Mouse (Mus musculus) midbrain, postnatal 0 days (tissue): ENCODE measurements around the gene Adgrl3. TPM values are rescaled to one million over a fixed set of nuclear protein-coding genes. Genes with fewer than 3 reads are reported as not detected.
A peak's percentile ranks its signal among the peaks of the same experiment; 100 is the strongest.

ENCODE experiments used
- ATAC-seq: fragments of 200-750 bp; cut with Nextera tagmentation; 2 replicates; pipeline ENCODE4 v1.8.0; 2017; ENCODE audit warnings: moderate number of reproducible peaks, mild to moderate bottlenecking, moderate TSS enrichment, moderate library complexity; ENCODE audit not compliant: low FRiP score
- DNase-seq: peaks from one replicate; pipeline ENCODE4 v3.0.0-alpha.2; 2015; ENCODE audit warnings: low spot score
- H3K27ac ChIP-seq: fragments of 300-500 bp; sonication (generic); 2 replicates; pipeline ENCODE4 v1.5.1; 2014; ENCODE audit warnings: low read depth, mild to moderate bottlenecking, low read length, mixed read lengths
- H3K27me3 ChIP-seq: fragments of 300-500 bp; sonication (generic); 2 replicates; pipeline ENCODE4 v1.6.1; 2014; ENCODE audit warnings: low read length, control low read depth, mixed read lengths; ENCODE audit not compliant: insufficient read depth
- H3K36me3 ChIP-seq: fragments of 300-500 bp; sonication (generic); 2 replicates; pipeline ENCODE4 v1.6.1; 2014; ENCODE audit warnings: low read length, control low read depth, mixed read lengths; ENCODE audit not compliant: insufficient read depth
- H3K4me1 ChIP-seq: fragments of 300-500 bp; sonication (generic); 2 replicates; pipeline ENCODE4 v1.6.1; 2014; ENCODE audit warnings: mild to moderate bottlenecking, control low read depth, antibody characterized with exemption, low read length, mixed read lengths; ENCODE audit not compliant: insufficient read depth
- H3K4me2 ChIP-seq: fragments of 300-500 bp; sonication (generic); 2 replicates; pipeline ENCODE4 v1.6.1; 2014; ENCODE audit warnings: low read depth, mild to moderate bottlenecking, low read length, mixed read lengths; ENCODE audit not compliant: poor library complexity, severe bottlenecking
- H3K4me3 ChIP-seq: fragments of 300-500 bp; sonication (generic); 2 replicates; pipeline ENCODE4 v1.5.1; 2014; ENCODE audit warnings: low read depth, mild to moderate bottlenecking, low read length, moderate library complexity
- H3K9ac ChIP-seq: fragments of 300-500 bp; sonication (generic); replicated peaks from 2 replicates; pipeline ENCODE4 v1.6.1; 2014; ENCODE audit warnings: mild to moderate bottlenecking, low read length, moderate library complexity, mixed read lengths; ENCODE audit not compliant: poor library complexity, severe bottlenecking
- H3K9me3 ChIP-seq: fragments of 300-500 bp; sonication (generic); 2 replicates; pipeline ENCODE4 v1.6.1; 2016; ENCODE audit warnings: low read length, control low read depth
- CTCF ChIP-seq: IDR thresholded peaks from 2 replicates; pipeline ENCODE4 v1.5.1; 2016; ENCODE audit warnings: antibody characterized with exemption, mild to moderate bottlenecking
- WGBS: fragments of 180-500 bp; shearing (Covaris S2); extraction: QIAGEN DNeasy Blood & Tissue Kit; methylation state at CpG from one replicate; pipeline ENCODE4 v1.1.7; 2014; 5-methylcytosine and 5-hydroxymethylcytosine counted together
- polyA plus RNA-seq: library from polyadenylated mRNA; unstranded; fragments of >200 nt; fragmentation: Nextera tagmentation; extraction: Ambion mirVana; gene quantifications from 2 replicates; pipeline ENCODE4 v1.2.1, GENCODE M21; 2015
- total RNA-seq: library from RNA; depleted of rRNA; stranded (reverse); fragments of >200 nt; gene quantifications from 2 replicates; pipeline ENCODE4 v1.2.3, GENCODE M21; 2014

The Adgrl3 gene
- total and polyA plus RNA-seq, 2 experiments from 2014 or later = 57.2 to 338 TPM

GRCm38 (mm10) chr5:81322064-81322463, 302.1 kb downstream of the Adgrl3 start:
- Histone ChIP-seq H3K4me1 (no peaks in the 10 kb centered on the region), H3K9me3 (no peaks in the 10 kb centered on the region), H3K27ac (no peak overlapping the region), H3K27me3 (no peaks in the 10 kb centered on the region), H3K36me3 (no peaks in the 10 kb centered on the region), H3K4me2 (no peak overlapping the region), H3K9ac (no peak overlapping the region), H3K4me3 (no peak overlapping the region)
- ATAC-seq (no peak), DNase-seq (no peak)
- WGBS = 91% methylated on average over 4 of the region's 4 CpGs
- TF ChIP-seq CTCF = no peak

DNA sequence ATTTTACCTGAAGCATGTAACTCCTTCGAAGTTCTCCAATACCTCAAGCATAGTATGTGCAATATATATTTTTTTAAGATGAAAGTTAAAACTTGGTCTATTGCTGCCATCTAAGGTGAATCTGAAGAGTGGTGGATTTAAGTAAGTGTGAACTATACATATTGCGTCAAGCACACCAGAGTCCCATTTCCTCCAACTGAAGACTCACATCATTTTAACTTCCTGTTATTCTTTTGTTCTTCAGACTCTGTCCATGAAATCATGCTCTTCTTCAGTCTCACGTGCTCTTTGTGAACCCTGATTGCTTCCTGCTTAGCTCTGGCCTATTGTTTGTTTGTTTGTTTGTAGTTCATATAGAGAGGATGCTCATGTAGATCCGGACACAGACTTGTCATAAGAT, 307.0 kb downstream of the Adgrl3 start:
- DNase-seq = no peak
- no peaks in the 10 kb centered on the region for H3K27me3 ChIP-seq
- no peak overlapping the region for H3K4me3 ChIP-seq
- no peaks in the 10 kb centered on the region for H3K36me3 ChIP-seq
- TF ChIP-seq CTCF = no peak
- H3K4me2 ChIP-seq = no peak overlapping the region
- H3K9me3 ChIP-seq = no peaks in the 10 kb centered on the region
- H3K27ac ChIP-seq = no peak overlapping the region
- H3K4me1 ChIP-seq = no peaks in the 10 kb centered on the region
- WGBS = 81% methylated on average over 4 of the region's 4 CpGs
- no peak overlapping the region for H3K9ac ChIP-seq
- ATAC-seq = no peak

DNA sequence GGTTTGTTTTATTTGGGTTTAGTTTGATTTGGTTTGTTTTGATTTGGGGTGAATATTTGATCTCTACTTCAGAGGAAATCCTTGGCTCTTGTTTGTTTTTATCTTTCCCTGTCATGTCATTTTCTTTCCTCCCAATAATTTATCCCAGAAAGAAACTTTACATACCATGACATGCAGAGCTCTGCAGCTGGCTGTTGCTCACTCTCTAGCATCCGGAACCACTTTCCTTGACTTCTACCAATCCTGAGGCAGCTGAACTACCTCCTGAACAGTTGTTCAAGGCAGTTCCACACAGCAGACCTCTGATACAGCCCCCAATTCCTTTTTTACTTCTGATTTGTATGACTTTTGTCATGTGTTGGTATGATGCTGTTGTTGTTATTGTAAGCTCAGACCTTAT, 307.5 kb downstream of the Adgrl3 start:
- 86% methylated on average over 1 of the region's 1 CpGs for WGBS
- ATAC-seq (no peak), DNase-seq (no peak)
- no peaks in the 10 kb centered on the region for H3K9me3 ChIP-seq
- H3K27ac ChIP-seq = no peak overlapping the region
- no peaks in the 10 kb centered on the region for H3K36me3 ChIP-seq
- H3K4me2 ChIP-seq = no peak overlapping the region
- H3K27me3 ChIP-seq = no peaks in the 10 kb centered on the region
- no peak for TF ChIP-seq CTCF
- H3K4me1 ChIP-seq = no peaks in the 10 kb centered on the region
- no peak overlapping the region for H3K4me3 ChIP-seq
- no peak overlapping the region for H3K9ac ChIP-seq

DNA sequence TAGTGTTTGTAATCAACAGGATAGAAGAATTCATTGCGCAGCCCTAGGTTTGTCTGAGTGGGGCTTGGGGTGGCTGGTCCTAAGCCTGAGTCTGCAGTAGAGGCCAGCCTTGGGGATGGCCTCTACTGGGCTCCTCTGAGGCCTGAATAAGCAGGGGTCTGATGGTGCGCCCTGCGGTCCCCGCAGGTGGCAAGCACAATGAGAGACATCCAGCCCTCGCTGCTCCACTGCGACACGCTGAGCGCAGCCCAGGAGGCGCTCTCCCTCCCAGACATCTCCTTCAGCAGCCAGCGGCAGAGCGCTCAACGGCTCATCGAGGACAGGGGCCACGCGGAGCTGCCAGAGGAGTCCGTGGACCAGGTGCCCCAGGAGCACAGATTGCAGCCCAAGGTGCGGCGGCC, 309.6 kb downstream of the Adgrl3 start:
- 30% methylated on average over 18 of the region's 18 CpGs for WGBS
- Histone ChIP-seq H3K9me3 (no peaks in the 10 kb centered on the region), H3K27me3 (no peaks in the 10 kb centered on the region), H3K4me1 (no peaks in the 10 kb centered on the region), H3K27ac (no peak overlapping the region), H3K36me3 (no peaks in the 10 kb centered on the region), H3K4me2 (no peak overlapping the region), H3K9ac (no peak overlapping the region), H3K4me3 (no peak overlapping the region)
- ATAC-seq = no peak
- no peak for DNase-seq
- TF ChIP-seq CTCF = peak; percentile 20; the same call in 1 of the 2 replicates

DNA sequence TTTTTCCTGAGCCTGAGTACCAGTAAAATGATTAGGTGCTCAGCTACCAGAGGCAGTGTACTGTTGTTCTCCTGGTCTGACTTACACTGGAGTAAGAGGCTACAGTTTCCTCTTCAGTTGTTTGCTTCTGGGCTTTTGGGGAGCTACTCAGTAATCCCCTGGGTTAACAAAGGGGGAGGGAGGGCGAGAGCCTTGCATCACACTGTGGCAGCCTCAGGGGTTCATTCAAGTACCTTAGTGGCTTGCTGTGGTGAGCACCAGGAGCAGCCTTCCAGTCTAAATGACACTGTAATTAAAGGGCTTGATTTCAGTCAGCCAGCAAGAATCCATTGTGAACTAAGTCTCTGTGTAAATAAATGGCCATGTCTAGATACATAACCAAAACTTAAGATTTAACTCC, 324.4 kb downstream of the Adgrl3 start:
- no peak for DNase-seq
- TF ChIP-seq CTCF = no peak
- Histone ChIP-seq H3K9ac (no peak overlapping the region), H3K4me2 (no peak overlapping the region), H3K36me3 (no peaks in the 10 kb centered on the region), H3K27ac (no peak overlapping the region), H3K27me3 (no peaks in the 10 kb centered on the region), H3K4me1 (no peaks in the 10 kb centered on the region), H3K9me3 (no peaks in the 10 kb centered on the region), H3K4me3 (no peak overlapping the region)
- no peak for ATAC-seq
- WGBS = 39% methylated on average over 1 of the region's 1 CpGs

- Histone ChIP-seq H3K27ac (no peak overlapping the region), H3K4me1 (no peaks in the 10 kb centered on the region), H3K4me2 (no peak overlapping the region), H3K36me3 (no peaks in the 10 kb centered on the region), H3K9ac (no peak overlapping the region), H3K4me3 (no peak overlapping the region), H3K9me3 (no peaks in the 10 kb centered on the region), H3K27me3 (no peaks in the 10 kb centered on the region)
- ATAC-seq (no peak), DNase-seq (no peak)
- 65% methylated on average over 3 of the region's 3 CpGs for WGBS
- no peak for TF ChIP-seq CTCF
Observed at GRCm38 (mm10) chr5:81345096-81345435, 325.1 kb downstream of the Adgrl3 start.
